Mouse (Mus musculus): ENCODE measurements around the gene Ppp1r3d.

DNA sequence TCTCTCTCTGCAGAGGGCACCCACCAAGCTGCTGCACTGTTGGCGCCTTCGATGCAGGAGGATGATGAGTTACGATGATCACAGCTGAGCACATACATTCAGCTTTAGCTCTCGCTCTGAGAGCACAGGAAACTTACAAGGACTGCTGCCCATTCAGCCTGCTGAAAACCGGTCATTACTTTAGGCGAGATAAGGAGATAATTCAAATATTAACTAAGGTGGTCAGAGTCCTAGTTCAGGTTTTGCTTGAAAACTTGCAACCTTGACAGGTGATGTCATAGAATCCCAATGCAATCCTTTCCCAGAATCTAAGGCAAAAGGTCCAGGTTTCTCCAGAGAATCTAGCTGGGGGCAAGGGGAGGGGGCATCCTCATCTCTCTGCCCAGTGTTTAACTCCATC is 15.2 kb upstream of the Ppp1r3d start:
- TF ChIP-seq CTCF (IDR thresholded peaks at IDR 0.05; ENCODE audit: extremely low read depth, insufficient read depth, low read length), result no peak
- TF ChIP-seq POLR2A (IDR thresholded peaks at IDR 0.05; ENCODE audit: extremely low read depth, insufficient read depth, low read length), result no peak

Data from cortical plate, adult 2 months (tissue).